Mouse (Mus musculus): ENCODE data around the gene Ly6g6c. TPM values are rescaled to one million over a fixed set of nuclear protein-coding genes. Genes with fewer than 3 reads are reported as not detected.

Ly6g6c gene
- total RNA-seq, 2 experiments from 2014 or later: not detected

GRCm38 (mm10) chr17:35080710-35081109 is 15.5 kb downstream of the Ly6g6c start:
- no peak for DNase-seq (ENCODE audit: low spot score in 2 of 2)

DNA sequence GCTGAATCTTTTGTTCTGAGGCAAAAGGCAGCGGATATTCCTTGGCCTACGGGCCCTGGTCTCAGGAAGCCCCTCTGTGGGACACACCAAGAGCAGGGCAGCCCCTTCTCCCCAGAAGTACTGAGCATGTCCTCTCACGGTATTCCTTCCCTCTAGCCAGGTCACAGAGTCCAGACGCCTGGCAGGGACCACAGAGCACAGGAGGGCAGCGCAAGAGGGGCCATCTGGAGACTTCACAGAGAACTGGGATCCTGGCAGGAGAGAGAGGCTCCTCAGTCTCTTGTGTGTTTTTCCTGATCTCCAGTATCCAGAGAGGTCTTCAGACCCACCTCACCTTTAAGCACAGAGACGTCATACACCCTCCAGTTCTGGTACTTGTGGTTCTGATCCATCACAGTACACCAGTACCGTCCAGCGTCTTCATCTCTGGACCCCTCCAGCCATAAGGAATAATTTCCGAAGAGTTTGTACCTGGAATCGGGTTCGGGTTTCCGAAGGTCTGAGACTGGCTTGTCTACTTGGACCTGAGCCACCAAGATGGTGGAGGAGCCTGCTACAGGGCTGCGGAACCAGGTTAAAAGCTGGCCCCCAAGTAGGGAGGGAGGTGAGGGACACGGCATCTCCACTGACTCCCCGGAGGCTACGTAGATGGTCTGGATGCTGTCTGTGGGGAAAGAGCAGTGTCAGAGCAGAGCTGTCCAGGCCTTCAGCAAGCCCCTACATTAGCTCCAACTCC is 17.8 kb downstream of the Ly6g6c start:
- DNase-seq (ENCODE audit: low spot score in 2 of 2): no peak

GRCm38 (mm10) chr17:35083929-35084497 is 18.8 kb downstream of the Ly6g6c start:
- no peak for DNase-seq (ENCODE audit: low spot score in 2 of 2)

DNA sequence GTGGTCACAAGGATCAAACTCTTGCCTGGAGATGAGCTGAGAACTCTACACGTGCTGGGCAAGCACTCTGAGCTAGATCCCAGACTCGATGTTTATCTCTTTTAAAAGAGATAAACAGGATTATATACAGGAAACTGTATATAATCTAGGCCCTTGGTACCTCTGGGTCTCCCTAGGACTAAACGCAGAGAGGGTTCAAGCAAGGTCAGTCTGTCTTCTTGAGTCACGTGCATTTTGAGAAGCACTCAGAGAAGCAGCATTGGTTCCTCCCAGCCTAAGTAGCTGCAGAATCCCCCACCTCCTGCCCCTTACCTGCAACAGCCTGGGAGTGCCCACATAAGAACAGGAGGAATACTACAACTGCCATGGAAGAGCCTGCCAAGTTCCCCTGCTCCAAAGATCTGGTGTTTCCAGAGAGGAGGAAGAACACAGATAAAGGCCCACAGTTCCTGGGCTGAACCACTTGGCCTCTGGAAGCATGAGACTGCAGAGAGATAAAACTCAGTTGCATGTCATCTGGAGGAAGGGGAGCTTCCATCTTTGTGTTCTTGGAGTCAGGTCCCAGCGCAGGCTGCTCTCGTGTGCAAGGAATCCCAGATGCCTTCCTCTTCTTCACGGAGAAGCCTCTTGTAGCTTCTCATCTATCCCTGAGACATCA is 20.1 kb downstream of the Ly6g6c start, which contains the start of gene Ly6g6f:
TSS of gene Ly6g6f (minus strand) at position 403 of the 658 bp plus-strand sequence.
- no peak for DNase-seq (ENCODE audit: low spot score in 2 of 2)

DNA sequence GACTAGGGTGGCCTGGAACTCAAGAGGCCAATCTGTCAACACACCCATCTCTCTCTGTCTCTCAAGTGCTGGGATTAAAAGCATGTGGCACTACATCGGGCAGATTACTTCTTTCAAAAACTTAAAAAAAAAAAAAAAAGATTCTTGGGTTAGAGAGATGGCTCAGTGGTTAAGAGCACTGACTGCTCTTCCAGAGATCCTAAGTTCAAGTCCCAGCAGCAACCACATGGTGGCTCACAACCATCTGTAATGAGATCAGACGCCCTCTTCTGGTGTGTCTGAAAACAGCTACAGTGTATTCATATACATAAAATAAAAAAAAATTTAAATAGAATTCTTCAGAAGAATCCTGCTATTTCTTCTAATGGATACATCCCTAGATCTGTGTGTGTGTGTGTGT is 23.0 kb downstream of the Ly6g6c start:
- DNase-seq (ENCODE audit: low spot score in 2 of 2): no peak

- DNase-seq (ENCODE audit: low spot score in 2 of 2): peak; percentile 92 to 96
Observed at GRCm38 (mm10) chr17:35088825-35089644, 23.8 kb downstream of the Ly6g6c start, which contains the start of gene Abhd16a. Gene Abhd16a (plus strand): TSS chr17:35089263.

DNA sequence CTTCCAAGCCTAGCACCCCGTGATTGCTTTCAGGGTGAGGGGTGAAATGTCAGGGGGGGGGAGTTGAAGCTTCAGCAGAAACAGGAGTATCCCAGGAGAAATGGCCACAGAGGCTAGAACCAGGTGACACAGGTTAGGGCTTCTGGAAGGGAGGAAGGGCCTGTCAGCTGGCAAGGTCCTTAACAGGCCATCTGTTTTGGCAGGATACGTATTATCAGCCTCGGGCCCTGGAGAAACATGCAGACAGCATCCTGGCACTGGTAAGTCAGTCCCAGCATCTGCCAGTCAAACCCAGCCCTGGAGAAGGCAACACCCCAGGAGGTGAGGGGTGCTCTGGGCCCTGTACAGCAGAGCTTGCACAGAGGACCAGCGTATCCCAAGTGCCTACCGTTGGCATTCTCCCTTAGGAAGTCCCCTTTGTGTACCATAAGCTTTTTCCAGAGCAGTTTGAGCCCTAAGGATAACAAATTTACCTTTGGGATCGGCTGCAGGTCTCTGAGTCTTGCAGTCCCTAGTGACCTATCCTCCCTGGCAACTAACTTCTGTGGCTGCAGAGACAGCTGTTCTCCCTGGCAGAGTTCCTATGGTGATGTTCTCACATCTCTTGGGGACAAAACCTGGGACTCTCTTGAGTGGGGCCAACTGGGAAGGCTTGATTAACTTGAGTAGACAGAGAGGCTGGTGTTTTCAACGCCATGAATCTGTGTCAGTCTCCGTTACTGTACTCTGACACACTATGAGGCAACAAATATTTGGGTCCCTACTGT is 25.2 kb downstream of the Ly6g6c start:
- no peak for DNase-seq (ENCODE audit: low spot score in 2 of 2)

DNA sequence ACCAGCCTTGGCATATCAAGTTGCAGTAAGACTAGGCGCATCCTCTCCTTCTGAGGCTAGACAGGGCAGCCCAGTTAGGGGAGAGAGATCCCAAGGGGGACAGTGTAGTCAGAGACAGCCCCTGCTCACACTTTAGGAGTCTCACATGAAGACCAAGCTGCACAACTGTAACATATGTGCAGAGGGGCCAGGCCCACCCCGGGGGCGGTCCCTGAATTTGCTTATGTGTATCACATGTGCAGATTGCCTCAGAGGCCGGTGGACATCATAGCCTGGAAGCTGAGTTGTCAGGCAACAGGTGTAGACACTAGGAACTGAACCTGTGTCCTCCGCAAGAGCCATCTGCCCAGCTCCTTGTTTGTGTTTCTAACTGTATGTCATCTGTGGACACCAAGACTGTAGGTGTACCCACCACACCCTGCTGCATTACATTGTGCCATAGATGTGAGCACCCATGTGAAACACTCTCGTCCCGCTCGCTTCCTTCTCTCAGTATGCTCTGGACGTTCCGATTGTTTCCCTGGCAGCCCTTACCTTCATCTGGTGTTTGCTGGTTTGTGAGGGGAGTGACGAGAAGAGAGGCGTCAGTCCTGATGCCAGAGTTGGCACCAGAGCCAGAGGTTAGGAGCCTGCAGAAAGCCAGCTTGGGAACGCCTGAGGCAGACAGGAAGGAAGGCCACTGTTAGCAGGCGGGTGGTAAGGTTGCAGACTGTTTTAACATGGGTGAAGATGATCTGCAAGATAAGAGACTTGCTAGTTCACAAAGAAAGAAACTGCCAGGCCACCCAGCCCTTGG is 27.4 kb downstream of the Ly6g6c start:
- DNase-seq (ENCODE audit: low spot score in 2 of 2): no peak

- no peak for DNase-seq (ENCODE audit: low spot score in 2 of 2)
Observed at GRCm38 (mm10) chr17:35094475-35095365, 29.5 kb downstream of the Ly6g6c start.

- no peak for DNase-seq (ENCODE audit: low spot score in 2 of 2)
Observed at GRCm38 (mm10) chr17:35096597-35096996, 31.4 kb downstream of the Ly6g6c start.

- DNase-seq (ENCODE audit: low spot score in 2 of 2): peak in 1 of 2 experiments; percentile 60
Observed at GRCm38 (mm10) chr17:35097164-35097655, 32.0 kb downstream of the Ly6g6c start.

- DNase-seq (ENCODE audit: low spot score in 2 of 2): no peak
Observed at GRCm38 (mm10) chr17:35100196-35100765, 35.1 kb downstream of the Ly6g6c start.

- DNase-seq (ENCODE audit: low spot score in 2 of 2): no peak
Observed at GRCm38 (mm10) chr17:35101161-35101560, 36.0 kb downstream of the Ly6g6c start.

- no peak for DNase-seq (ENCODE audit: low spot score in 2 of 2)
Observed at GRCm38 (mm10) chr17:35102299-35102698, 37.1 kb downstream of the Ly6g6c start.

DNA sequence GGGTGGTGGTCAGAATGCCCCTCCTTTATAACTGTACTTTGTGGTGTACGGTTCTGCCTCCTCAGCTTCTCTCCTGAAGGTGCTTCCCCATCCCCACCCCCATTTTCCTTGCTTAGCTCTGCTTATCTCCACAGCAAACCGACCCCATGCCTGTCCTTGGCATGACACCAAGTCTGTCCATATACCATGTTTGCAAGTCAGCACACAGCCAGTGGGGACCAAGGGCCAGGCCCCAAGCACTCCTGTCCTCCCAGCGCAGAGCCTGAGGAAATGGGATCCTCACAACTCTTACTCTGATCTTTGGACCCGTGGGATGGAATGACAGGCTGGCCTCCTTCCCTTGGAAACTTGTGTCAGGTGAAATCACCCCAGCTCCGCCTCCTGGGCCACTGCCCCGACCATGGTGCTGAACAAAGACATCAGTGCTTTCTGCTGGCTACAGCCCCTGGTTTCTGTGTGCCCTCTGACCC is 38.1 kb downstream of the Ly6g6c start:
- DNase-seq (ENCODE audit: low spot score in 2 of 2): no peak

DNA sequence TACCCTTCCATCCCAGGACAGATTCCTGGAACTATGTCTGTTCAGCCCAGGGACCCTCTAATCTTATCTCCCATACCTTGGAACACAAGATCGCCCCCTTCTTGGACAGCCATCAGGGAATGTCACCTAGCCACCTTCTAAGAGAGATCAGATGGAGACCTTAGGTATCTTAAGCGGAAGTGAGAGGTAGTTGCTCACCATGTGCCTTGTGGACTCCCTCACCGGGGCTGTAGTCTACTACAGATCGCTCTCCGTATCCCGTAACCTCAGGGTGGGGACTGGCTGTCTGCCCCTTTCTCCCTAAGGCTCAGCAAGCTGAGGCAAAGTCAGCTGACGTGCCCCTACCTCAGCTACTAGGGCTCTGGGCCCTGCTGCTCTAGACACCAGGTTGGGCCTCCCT is 38.9 kb downstream of the Ly6g6c start:
- no peak for DNase-seq (ENCODE audit: low spot score in 2 of 2)

- no peak for DNase-seq (ENCODE audit: low spot score in 2 of 2)
Observed at GRCm38 (mm10) chr17:35104754-35105153, 39.6 kb downstream of the Ly6g6c start.

Data from layer of hippocampus, adult 18-20 months (tissue).